Mouse (Mus musculus): ENCODE measurements around the gene Rdh8.

DNA sequence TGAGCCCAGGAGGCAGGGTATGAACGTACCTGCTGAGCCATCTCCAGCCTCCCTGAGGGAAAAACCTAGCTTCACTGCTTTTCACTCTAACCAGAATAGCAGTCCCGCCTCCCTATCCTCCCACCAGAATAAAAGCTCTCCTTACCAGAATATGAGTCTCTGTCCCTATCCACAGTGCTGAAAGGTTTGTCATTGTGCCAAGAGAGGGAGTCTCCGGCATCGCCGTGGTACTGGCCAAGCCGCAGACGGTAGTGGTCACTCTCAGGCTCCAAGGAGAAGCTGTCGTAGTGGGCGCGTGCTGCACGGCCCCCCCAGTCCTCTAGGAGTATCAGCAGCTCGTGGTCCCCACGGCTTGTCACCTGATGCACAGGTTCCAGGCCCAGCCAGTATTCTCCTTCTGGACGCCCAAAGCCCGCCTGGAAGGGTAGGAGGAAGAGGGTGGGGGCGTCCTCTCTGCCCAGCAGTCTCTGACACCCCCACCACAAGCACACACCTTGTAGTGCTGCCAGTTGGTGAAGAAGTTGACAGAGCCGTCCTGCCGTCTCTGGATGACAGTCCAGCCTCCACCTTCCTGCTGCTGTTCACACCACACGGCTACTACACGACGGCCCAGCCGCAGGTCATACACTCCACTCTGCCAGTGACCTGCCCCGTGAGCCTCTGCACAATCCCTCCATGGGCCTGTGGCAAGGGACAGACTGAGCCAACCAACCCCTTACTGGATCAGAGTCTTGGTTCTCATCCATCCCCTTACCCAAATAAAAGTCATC lies 56.9 kb downstream of the Rdh8 start:
- TF ChIP-seq CTCF (IDR thresholded peaks at IDR 0.05; ENCODE audit: insufficient read depth, low read length) = no peak
- no peak for TF ChIP-seq POLR2A (IDR thresholded peaks at IDR 0.05; ENCODE audit: borderline replicate concordance, extremely low read depth, low read depth, low read length)

Data from lung, adult 2 months (tissue).